Mouse (Mus musculus): ENCODE results near the gene Usp47.

DNA sequence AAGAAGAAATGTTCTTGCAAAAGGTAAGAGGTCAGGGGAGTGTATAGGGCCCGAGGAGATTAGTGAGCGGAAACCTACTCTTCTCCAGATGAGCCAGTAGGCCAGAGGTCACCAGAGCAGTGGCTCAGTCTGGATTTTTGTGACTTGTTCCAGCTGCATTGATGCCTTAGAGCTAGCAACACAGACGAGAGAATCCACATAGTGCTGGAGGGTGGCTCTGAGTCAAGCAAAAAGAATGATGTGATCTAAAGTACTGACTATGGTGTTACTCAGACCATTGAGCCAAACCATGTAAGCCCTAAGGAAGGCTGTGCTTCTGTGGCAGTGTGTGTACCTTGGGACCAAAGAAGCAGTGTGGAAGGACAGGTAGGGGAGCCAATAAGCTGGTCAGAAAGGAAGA lies 36.4 kb upstream of the Usp47 start:
- TF ChIP-seq CTCF (IDR thresholded peaks at IDR 0.05; ENCODE audit: insufficient read depth, low read length) = no peak
- TF ChIP-seq POLR2A (IDR thresholded peaks at IDR 0.05; ENCODE audit: borderline replicate concordance, extremely low read depth, low read depth, low read length) = no peak
